Mouse (Mus musculus) embryonic facial prominence, embryonic 11.5 days (tissue): ENCODE measurements around the gene Olfr1416. TPM values are rescaled to one million over a fixed set of nuclear protein-coding genes. Genes with fewer than 3 reads are reported as not detected.

ENCODE experiments used
- ATAC-seq: fragments of 200-750 bp; cut with Nextera tagmentation; replicated peaks from 2 replicates; pipeline ENCODE4 v1.8.0; 2017; ENCODE audit warnings: low read depth; ENCODE audit not compliant: insufficient number of reproducible peaks, low FRiP score, low TSS enrichment
- DNase-seq: peaks from one replicate; pipeline ENCODE4 v3.0.0-alpha.2; 2015; ENCODE audit warnings: low spot score
- H3K27ac ChIP-seq: fragments of 300-500 bp; sonication (generic); replicated peaks from 2 replicates; pipeline ENCODE4 v1.5.1; 2014; ENCODE audit warnings: mild to moderate bottlenecking, low read depth, low read length, control low read depth
- H3K27me3 ChIP-seq: fragments of 300-500 bp; sonication (generic); 2 replicates; pipeline ENCODE4 v1.6.1; 2014; ENCODE audit warnings: mild to moderate bottlenecking, low read length, moderate library complexity, mixed read lengths; ENCODE audit not compliant: control insufficient read depth, insufficient read depth
- H3K36me3 ChIP-seq: fragments of 300-500 bp; sonication (generic); replicated peaks from 2 replicates; pipeline ENCODE4 v1.6.1; 2014; ENCODE audit warnings: low read depth, mild to moderate bottlenecking, low read length, moderate library complexity, mixed read lengths; ENCODE audit not compliant: control insufficient read depth, insufficient read depth
- H3K4me1 ChIP-seq: fragments of 300-500 bp; sonication (generic); 2 replicates; pipeline ENCODE4 v1.6.1; 2014; ENCODE audit warnings: low read length, mixed read lengths; ENCODE audit not compliant: control insufficient read depth, insufficient read depth
- H3K4me2 ChIP-seq: fragments of 300-500 bp; sonication (generic); 2 replicates; pipeline ENCODE4 v1.6.1; 2014; ENCODE audit warnings: low read depth, mild to moderate bottlenecking, control low read depth, low read length, moderate library complexity
- H3K4me3 ChIP-seq: fragments of 300-500 bp; sonication (generic); 2 replicates; pipeline ENCODE4 v1.5.1; 2014; ENCODE audit warnings: low read depth, low read length, control low read depth
- H3K9ac ChIP-seq: fragments of 300-500 bp; sonication (generic); replicated peaks from 2 replicates; pipeline ENCODE4 v1.6.1; 2014; ENCODE audit warnings: mild to moderate bottlenecking, control low read depth, low read length
- H3K9me3 ChIP-seq: fragments of 300-500 bp; sonication (generic); replicated peaks from 2 replicates; pipeline ENCODE4 v1.6.1; 2016; ENCODE audit warnings: mild to moderate bottlenecking, low read length, inconsistent platforms, mixed read lengths; ENCODE audit not compliant: control insufficient read depth
- WGBS: fragments of 180-500 bp; shearing (Covaris S2); extraction: QIAGEN DNeasy Blood & Tissue Kit; methylation state at CpG from one replicate; pipeline ENCODE4 v1.1.7; 2014; 5-methylcytosine and 5-hydroxymethylcytosine counted together
- polyA plus RNA-seq: library from polyadenylated mRNA; unstranded; fragments of >200 nt; fragmentation: Nextera tagmentation; extraction: Ambion mirVana; gene quantifications from 2 replicates; pipeline ENCODE4 v1.2.1, GENCODE M21; 2014

Olfr1416 gene
- polyA plus RNA-seq, 1 experiment from 2014 or later = not detected

DNA sequence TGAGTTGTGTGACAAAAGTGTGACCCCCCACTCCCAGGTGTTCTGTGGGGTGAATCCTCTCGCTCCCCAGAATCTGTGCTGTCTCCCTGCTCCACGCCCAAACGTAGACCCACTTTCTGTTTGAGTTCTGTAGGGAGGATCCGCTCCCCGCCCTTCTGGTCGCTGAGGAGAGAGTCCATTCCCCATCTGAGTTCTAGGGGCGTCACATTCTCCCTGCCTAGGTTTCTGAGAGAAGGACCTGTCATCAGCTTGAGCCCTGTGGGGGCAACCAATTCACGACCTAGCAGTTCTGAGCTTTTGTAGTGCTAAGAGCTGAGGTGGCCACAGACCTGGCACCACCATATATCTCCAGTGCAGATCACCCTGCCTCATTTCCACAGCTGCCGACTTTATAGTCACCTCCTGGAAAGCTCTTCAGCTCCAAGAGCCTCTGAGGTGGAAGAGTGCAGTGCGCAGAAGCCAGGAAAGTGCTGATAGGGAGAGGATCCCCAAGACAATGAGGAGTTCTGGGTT, 10.8 kb downstream of the Olfr1416 start:
- ATAC-seq = peak; percentile 60
- Histone ChIP-seq H3K4me2 (peak overlapping the region; percentile 76), H3K27me3 (no peaks in the 10 kb centered on the region), H3K27ac (no peak overlapping the region), H3K9ac (peak overlapping the region; percentile 57), H3K4me1 (no peaks in the 10 kb centered on the region), H3K4me3 (peak overlapping the region; percentile 59), H3K9me3 (no peaks in the 10 kb centered on the region), H3K36me3 (peaks cover 4% of the 10 kb centered on the region)
- WGBS = 4% methylated on average over 10 of the region's 10 CpGs
- peak; percentile 4 for DNase-seq

DNA sequence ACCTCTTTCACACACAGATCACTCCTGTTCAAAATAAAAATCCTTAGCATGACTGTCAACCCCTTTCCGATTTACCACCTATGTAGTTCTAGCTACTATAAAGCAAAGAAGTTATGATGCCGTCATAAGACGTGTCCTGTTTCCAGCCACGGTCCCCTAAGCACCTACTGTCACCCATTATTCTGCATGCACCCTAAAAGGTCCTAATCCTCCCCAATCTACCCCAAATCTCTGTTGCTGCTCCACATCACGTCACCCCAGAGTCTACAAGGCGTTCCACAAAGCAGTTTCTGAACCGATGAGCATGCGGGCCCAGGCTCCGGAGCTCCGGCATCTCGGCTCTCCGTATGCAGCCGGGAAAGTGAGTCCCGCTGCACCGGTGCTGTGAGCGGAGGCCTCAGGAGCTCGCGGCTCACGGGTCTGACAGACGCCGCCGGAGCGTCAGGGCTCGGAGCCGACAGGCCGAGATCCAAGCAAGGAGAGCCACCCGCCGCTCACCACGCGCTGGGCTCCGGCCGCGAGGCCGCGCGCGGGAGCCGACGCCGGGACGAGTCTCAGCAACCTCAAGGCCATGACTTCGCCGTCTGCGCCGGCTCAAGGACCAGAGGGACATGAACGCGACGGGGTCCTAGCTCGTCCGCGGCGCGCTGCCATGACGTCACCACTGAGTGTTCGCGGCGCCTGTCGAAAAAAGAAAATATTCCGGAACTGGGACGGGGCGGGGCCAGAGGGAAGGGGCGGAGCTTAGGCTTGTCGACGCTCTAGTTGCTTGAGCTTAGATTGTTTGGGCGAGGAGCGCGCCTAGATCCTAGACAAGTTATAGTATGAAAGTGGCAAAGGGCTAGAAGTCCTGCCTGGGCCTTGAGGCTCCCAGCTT, 11.5 kb downstream of the Olfr1416 start, which contains the start of gene Ndufa10:
Gene Ndufa10 (minus strand): TSS at position 696 of the 877 bp plus-strand sequence.
- Histone ChIP-seq H3K4me3 (peak within 1 kb of the TSS; percentile 59), H3K4me2 (peak within 1 kb of the TSS; percentile 76), H3K9ac (peak within 1 kb of the TSS; percentile 67), H3K36me3 (peaks cover 4% of the 10 kb centered on the region), H3K9me3 (no peaks in the 10 kb centered on the region), H3K27ac (no peak within 1 kb of the TSS), H3K27me3 (no peaks in the 10 kb centered on the region), H3K4me1 (no peaks in the 10 kb centered on the region)
- ATAC-seq (peak; percentile 92), DNase-seq (peak; percentile 92)
- WGBS = under 1% methylated on average over 67 of the region's 67 CpGs

DNA sequence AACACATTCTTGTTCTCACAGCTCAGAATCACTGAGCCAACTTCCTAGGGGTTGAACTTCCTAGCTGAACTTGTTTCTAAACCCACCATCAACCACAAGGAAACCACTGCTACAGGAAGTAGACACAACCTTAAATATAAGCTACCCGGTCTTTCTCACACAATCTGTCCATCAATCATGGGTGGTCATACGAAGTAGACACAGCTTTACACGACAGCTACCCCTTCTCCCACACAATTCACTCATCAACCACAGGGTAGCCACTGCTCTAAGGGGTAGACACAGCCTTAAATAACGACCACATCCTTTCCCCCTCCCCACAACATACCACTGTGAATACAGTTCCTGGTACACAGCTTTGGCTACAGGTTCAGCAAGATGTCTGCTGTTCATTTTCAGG, 16.0 kb downstream of the Olfr1416 start:
- no peak overlapping the region for H3K27ac ChIP-seq
- no peak overlapping the region for H3K4me2 ChIP-seq
- H3K4me3 ChIP-seq = no peak overlapping the region
- DNase-seq (no peak), ATAC-seq (no peak)
- H3K27me3 ChIP-seq = no peaks in the 10 kb centered on the region
- peaks cover 7% of the 10 kb centered on the region for H3K36me3 ChIP-seq
- no peak overlapping the region for H3K9ac ChIP-seq
- H3K4me1 ChIP-seq = no peaks in the 10 kb centered on the region
- no peaks in the 10 kb centered on the region for H3K9me3 ChIP-seq
- WGBS = 87% methylated on average over 4 of the region's 4 CpGs

DNA sequence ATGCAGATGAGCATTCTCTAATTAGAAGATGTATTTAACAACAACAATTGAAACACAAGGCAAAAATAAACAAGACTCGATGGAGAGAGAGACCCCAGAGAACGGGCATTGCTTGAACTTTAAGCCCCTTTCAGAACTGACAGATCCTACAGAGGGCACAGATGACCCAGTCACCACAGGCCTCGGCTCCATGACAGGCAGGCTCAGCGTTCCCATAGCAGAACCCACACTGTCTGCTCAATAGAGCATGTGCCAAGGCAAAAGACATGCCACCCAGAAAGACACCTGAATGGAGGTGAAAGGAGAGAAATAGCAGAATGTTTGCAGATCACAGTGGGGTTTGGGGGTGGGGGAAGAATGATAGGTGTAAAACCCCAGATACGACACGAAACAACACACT, 26.5 kb downstream of the Olfr1416 start:
- H3K27me3 ChIP-seq = no peaks in the 10 kb centered on the region
- H3K4me1 ChIP-seq = no peaks in the 10 kb centered on the region
- WGBS = 90% methylated on average over 6 of the region's 6 CpGs
- no peaks in the 10 kb centered on the region for H3K9me3 ChIP-seq
- no peak overlapping the region for H3K4me3 ChIP-seq
- no peak overlapping the region for H3K4me2 ChIP-seq
- ATAC-seq = no peak
- H3K36me3 ChIP-seq = peaks cover 7% of the 10 kb centered on the region
- no peak overlapping the region for H3K9ac ChIP-seq
- no peak overlapping the region for H3K27ac ChIP-seq
- no peak for DNase-seq

DNA sequence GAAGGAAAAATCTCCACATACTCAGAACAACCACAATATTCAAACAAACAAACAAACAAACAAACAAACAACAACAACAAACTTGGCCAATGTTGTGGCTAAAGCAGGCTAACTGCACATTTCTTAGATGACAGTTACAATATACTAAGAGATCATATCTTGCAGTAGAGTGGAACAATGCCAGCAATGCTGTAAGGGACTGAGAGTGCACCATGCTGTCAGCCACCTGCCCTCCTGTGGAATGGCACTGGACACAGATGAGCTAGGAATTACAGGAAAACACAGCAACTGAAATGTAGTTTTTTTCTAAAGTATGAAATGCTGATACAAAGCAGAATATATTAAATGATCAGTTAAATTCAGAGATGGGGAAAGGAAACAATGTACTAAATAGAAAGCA, 27.2 kb downstream of the Olfr1416 start:
- H3K36me3 ChIP-seq = peaks cover 7% of the 10 kb centered on the region
- H3K4me2 ChIP-seq = no peak overlapping the region
- no peaks in the 10 kb centered on the region for H3K9me3 ChIP-seq
- H3K9ac ChIP-seq = no peak overlapping the region
- no peaks in the 10 kb centered on the region for H3K4me1 ChIP-seq
- H3K27ac ChIP-seq = no peak overlapping the region
- H3K4me3 ChIP-seq = no peak overlapping the region
- DNase-seq (no peak), ATAC-seq (no peak)
- H3K27me3 ChIP-seq = no peaks in the 10 kb centered on the region

DNA sequence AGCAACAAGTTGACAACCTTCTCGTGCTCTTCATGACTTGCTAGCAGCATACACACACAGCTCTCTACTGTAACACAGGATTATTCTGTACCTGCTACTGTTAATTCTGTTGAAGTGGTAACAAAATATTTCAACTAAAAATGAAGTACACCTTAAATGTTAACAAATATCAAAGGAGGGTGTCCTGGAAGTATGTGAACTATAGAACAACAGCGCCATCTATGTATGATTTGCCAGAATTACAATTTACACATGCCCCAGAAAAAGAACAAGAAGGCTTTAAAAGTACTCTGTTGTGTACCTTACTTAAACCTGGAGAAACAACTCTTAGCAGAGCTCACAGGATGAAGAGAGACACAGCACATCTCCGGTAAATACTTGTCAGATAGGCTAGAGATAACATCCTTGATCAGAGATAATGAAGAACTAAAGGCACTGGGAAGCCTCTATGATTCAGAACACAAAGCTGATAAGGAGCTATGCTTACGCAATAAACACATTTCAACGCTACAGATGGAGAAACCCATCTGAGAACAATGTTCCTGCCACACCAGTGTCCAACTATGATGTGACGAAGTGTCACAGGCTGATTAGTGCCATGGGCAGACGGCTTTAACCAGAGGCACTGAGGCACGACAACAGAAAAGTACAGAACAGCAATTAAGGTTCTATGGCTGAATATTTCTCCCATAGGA, 31.0 kb downstream of the Olfr1416 start:
- no peak overlapping the region for H3K27ac ChIP-seq
- H3K4me2 ChIP-seq = no peak overlapping the region
- no peaks in the 10 kb centered on the region for H3K9me3 ChIP-seq
- H3K9ac ChIP-seq = no peak overlapping the region
- H3K27me3 ChIP-seq = no peaks in the 10 kb centered on the region
- no peak for ATAC-seq
- H3K4me1 ChIP-seq = no peaks in the 10 kb centered on the region
- WGBS = 77% methylated on average over 8 of the region's 8 CpGs
- H3K4me3 ChIP-seq = no peak overlapping the region
- DNase-seq = peak; percentile 69
- H3K36me3 ChIP-seq = peaks cover 7% of the 10 kb centered on the region

DNA sequence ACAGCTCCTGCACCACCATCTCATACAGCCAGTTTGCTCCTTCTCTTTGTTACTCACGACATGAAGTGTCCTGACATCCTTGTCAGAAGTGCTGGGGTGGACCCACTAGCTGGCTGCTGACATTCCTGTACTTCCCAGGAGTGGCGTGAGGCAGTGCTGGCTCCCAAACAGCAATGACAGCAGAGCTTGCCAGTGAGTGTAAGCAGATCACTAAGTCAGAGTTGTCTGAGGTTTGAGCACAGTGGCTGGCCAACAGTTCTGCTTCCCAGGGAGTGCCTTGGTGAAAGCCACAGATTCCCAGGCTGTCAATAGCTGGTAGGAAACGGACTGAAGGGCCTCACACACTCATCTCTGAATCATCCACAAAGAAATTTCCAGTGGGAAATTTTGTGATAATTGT, 36.6 kb downstream of the Olfr1416 start:
- 77% methylated on average over 3 of the region's 3 CpGs for WGBS
- no peak for ATAC-seq

More for the DNA sequence above, 36.6 kb downstream of the Olfr1416 start:
- Histone ChIP-seq H3K27me3 (no peaks in the 10 kb centered on the region), H3K36me3 (no peaks in the 10 kb centered on the region; the same call in 1 of the 2 replicates), H3K27ac (no peak overlapping the region), H3K4me1 (no peaks in the 10 kb centered on the region), H3K9me3 (no peaks in the 10 kb centered on the region), H3K9ac (no peak overlapping the region), H3K4me2 (no peak overlapping the region), H3K4me3 (no peak overlapping the region)
- DNase-seq = no peak
